Mouse (Mus musculus): ENCODE data around the gene Strip2.

Gene Strip2

GRCm38 (mm10) chr6:29916530-29917382, at the start of gene Strip2:
Strip2 (plus strand) TSS chr6:29917012.
- DNase-seq (ENCODE audit: low spot score in 2 of 2) = peak; percentile 77 to 84

GRCm38 (mm10) chr6:29868341-29868895, 48.4 kb upstream of the Strip2 start:
- DNase-seq (ENCODE audit: low spot score in 2 of 2) = no peak

- no peak for DNase-seq (ENCODE audit: low spot score in 2 of 2)
Observed at GRCm38 (mm10) chr6:29873654-29874053, 43.2 kb upstream of the Strip2 start.

GRCm38 (mm10) chr6:29875576-29875975, 41.2 kb upstream of the Strip2 start:
- no peak for DNase-seq (ENCODE audit: low spot score in 2 of 2)

GRCm38 (mm10) chr6:29876782-29877181, 40.0 kb upstream of the Strip2 start:
- DNase-seq (ENCODE audit: low spot score in 2 of 2) = no peak

- DNase-seq (ENCODE audit: low spot score in 2 of 2) = no peak
Observed at GRCm38 (mm10) chr6:29879579-29879978, 37.2 kb upstream of the Strip2 start.

- peak in 1 of 2 experiments; percentile 15 for DNase-seq (ENCODE audit: low spot score in 2 of 2)
Observed at GRCm38 (mm10) chr6:29880796-29881195, 36.0 kb upstream of the Strip2 start.

- DNase-seq (ENCODE audit: low spot score in 2 of 2) = no peak
Observed at GRCm38 (mm10) chr6:29881936-29882335, 34.9 kb upstream of the Strip2 start.

- DNase-seq (ENCODE audit: low spot score in 2 of 2) = no peak
Observed at GRCm38 (mm10) chr6:29882870-29883269, 33.9 kb upstream of the Strip2 start.

- no peak for DNase-seq (ENCODE audit: low spot score in 2 of 2)
Observed at GRCm38 (mm10) chr6:29891151-29891550, 25.7 kb upstream of the Strip2 start.

- DNase-seq (ENCODE audit: low spot score in 2 of 2) = no peak
Observed at GRCm38 (mm10) chr6:29896976-29897375, 19.8 kb upstream of the Strip2 start.

- no peak for DNase-seq (ENCODE audit: low spot score in 2 of 2)
Observed at GRCm38 (mm10) chr6:29901450-29901849, 15.4 kb upstream of the Strip2 start.

GRCm38 (mm10) chr6:29902256-29902655, 14.6 kb upstream of the Strip2 start:
- no peak for DNase-seq (ENCODE audit: low spot score in 2 of 2)

- DNase-seq (ENCODE audit: low spot score in 2 of 2) = no peak
Observed at GRCm38 (mm10) chr6:29903343-29903914, 13.4 kb upstream of the Strip2 start.

GRCm38 (mm10) chr6:29904281-29904680, 12.5 kb upstream of the Strip2 start:
- DNase-seq (ENCODE audit: low spot score in 2 of 2) = no peak

- DNase-seq (ENCODE audit: low spot score in 2 of 2) = no peak
Observed at GRCm38 (mm10) chr6:29910631-29911030, 6.2 kb upstream of the Strip2 start.

- DNase-seq (ENCODE audit: low spot score in 2 of 2) = no peak
Observed at GRCm38 (mm10) chr6:29913673-29914072, 3.1 kb upstream of the Strip2 start.

- no peak for DNase-seq (ENCODE audit: low spot score in 2 of 2)
Observed at GRCm38 (mm10) chr6:29914136-29914535, 2.7 kb upstream of the Strip2 start.

GRCm38 (mm10) chr6:29915836-29916235, 976 bp upstream of the Strip2 start:
- no peak for DNase-seq (ENCODE audit: low spot score in 2 of 2)

- DNase-seq (ENCODE audit: low spot score in 2 of 2) = no peak
Observed at GRCm38 (mm10) chr6:29917383-29917720, 540 bp downstream of the Strip2 start.

GRCm38 (mm10) chr6:29917947-29918346, 1.1 kb downstream of the Strip2 start:
- DNase-seq (ENCODE audit: low spot score in 2 of 2) = no peak

- DNase-seq (ENCODE audit: low spot score in 2 of 2) = peak in 1 of 2 experiments; percentile 26
Observed at GRCm38 (mm10) chr6:29923501-29923900, 6.7 kb downstream of the Strip2 start.
